Mouse (Mus musculus) frontal cortex, postnatal 14 days (tissue): ENCODE measurements around the gene 1700015F17Rik.

Experiments used
- DNase-seq, 2 experiments: peaks; one replicate each; pipeline ENCODE4 v3.0.0; 2022; ENCODE audit warnings: low spot score in 2 of 2

Gene 1700015F17Rik

GRCm38 (mm10) chr5:5423723-5424171 is 55.2 kb downstream of the 1700015F17Rik start:
- DNase-seq = no peak

GRCm38 (mm10) chr5:5423081-5423480 is 55.9 kb downstream of the 1700015F17Rik start:
- no peak for DNase-seq

GRCm38 (mm10) chr5:5421439-5421838 is 57.5 kb downstream of the 1700015F17Rik start:
- DNase-seq = no peak

- DNase-seq = no peak
These were observed 58.9 kb downstream of the 1700015F17Rik start, which contains the start of gene Cdk14 for GRCm38 (mm10) chr5:5419992-5420455. TSS of gene Cdk14 (minus strand) at chr5:5420312.

GRCm38 (mm10) chr5:5419253-5419652 is 59.7 kb downstream of the 1700015F17Rik start:
- no peak for DNase-seq

GRCm38 (mm10) chr5:5414835-5415234 is 64.1 kb downstream of the 1700015F17Rik start:
- DNase-seq = no peak

GRCm38 (mm10) chr5:5411886-5412285 is 67.1 kb downstream of the 1700015F17Rik start:
- DNase-seq = no peak

GRCm38 (mm10) chr5:5401986-5402385 is 77.0 kb downstream of the 1700015F17Rik start:
- DNase-seq = no peak

- no peak for DNase-seq
These were observed 86.2 kb downstream of the 1700015F17Rik start for GRCm38 (mm10) chr5:5392786-5393185.
